Mouse (Mus musculus) heart, adult 2 months (tissue): ENCODE data around the gene Plet1. TPM values are rescaled to one million over a fixed set of nuclear protein-coding genes. Genes with fewer than 3 reads are reported as not detected.

Experiments used
- DNase-seq, 2 experiments: peaks; one replicate each; pipeline ENCODE4 v3.0.0; 2021
- H3K27ac ChIP-seq: fragments of 200-600 bp; 2 replicates; pipeline ENCODE4 v1.8.1; 2022
- H3K27me3 ChIP-seq: fragments of 200-500 bp; 2 replicates; pipeline ENCODE4 v1.6.1; 2012; ENCODE audit warnings: mild to moderate bottlenecking, low read length, inconsistent platforms, mixed read lengths; ENCODE audit not compliant: control insufficient read depth, insufficient read depth
- H3K36me3 ChIP-seq: fragments of 200-500 bp; 2 replicates; pipeline ENCODE4 v1.6.1; 2012; ENCODE audit warnings: low read length, inconsistent platforms; ENCODE audit not compliant: control insufficient read depth, insufficient read depth
- H3K4me1 ChIP-seq: fragments of 200-500 bp; 2 replicates; pipeline ENCODE4 v1.6.1; 2011; ENCODE audit warnings: low read length; ENCODE audit not compliant: control insufficient read depth, insufficient read depth
- H3K4me3 ChIP-seq: fragments of 200-600 bp; 2 replicates; pipeline ENCODE4 v1.8.1; 2022
- H3K79me2 ChIP-seq: fragments of 200-500 bp; replicated peaks from 2 replicates; pipeline ENCODE4 v1.6.1; 2012; ENCODE audit warnings: mild to moderate bottlenecking, inconsistent platforms, low read length, moderate library complexity, mixed read lengths; ENCODE audit not compliant: control insufficient read depth, insufficient read depth
- H3K9ac ChIP-seq: fragments of 200-500 bp; 2 replicates; pipeline ENCODE4 v1.6.1; 2012; ENCODE audit warnings: low read depth, mild to moderate bottlenecking, control low read depth, inconsistent platforms, low read length, mixed read lengths
- CTCF ChIP-seq: fragments of 200-600 bp; IDR thresholded peaks from 2 replicates; pipeline ENCODE4 v1.8.1; 2022; ENCODE audit warnings: antibody characterized with exemption, mild to moderate bottlenecking, moderate library complexity
- EP300 ChIP-seq: fragments of 200-500 bp; IDR thresholded peaks from 2 replicates; pipeline ENCODE4 v1.6.1; 2011; ENCODE audit warnings: low read depth, low read length, control low read depth; ENCODE audit not compliant: insufficient read depth
- POLR2A ChIP-seq: fragments of 200-500 bp; IDR thresholded peaks from 2 replicates; pipeline ENCODE4 v1.6.1; 2011; ENCODE audit warnings: mild to moderate bottlenecking, low read depth, low read length, control low read depth; ENCODE audit not compliant: insufficient read depth
- WGBS: fragments of 180-500 bp; shearing (Covaris S2); methylation state at CpG from one replicate; pipeline ENCODE4 v1.1.7; 2018; 5-methylcytosine and 5-hydroxymethylcytosine counted together
- intact Hi-C: fragments of 180-260 bp; cut with DNase I; formaldehyde crosslinking; loops from one replicate; pipeline ENCODE4 v1.15.1; 2025
- polyA plus RNA-seq: library from polyadenylated mRNA; depleted of rRNA; stranded (reverse); fragments of >200 nt; gene quantifications from 2 replicates; pipeline ENCODE4 v1.2.3, GENCODE M21; 2012
- total RNA-seq, 2 experiments: library from RNA; stranded (reverse); gene quantifications; 2 replicates each; pipeline ENCODE4 v1.2.3; 2021

The Plet1 gene
- total and polyA plus RNA-seq, 3 experiments: 0.82 to 4.0 (median 2.0) TPM

GRCm38 (mm10) chr9:50530890-50531289 is 36.6 kb downstream of the Plet1 start:
- intact Hi-C loops: loop anchor here (5.0 kb wide), 2 partner anchors 199 to 1039 kb away; no protein-coding TSS in a partner anchor
- Histone ChIP-seq H3K27me3 (no peaks in the 10 kb centered on the region), H3K27ac (no peak overlapping the region), H3K4me1 (no peaks in the 10 kb centered on the region; the same call in 1 of the 2 replicates), H3K79me2 (no peaks in the 10 kb centered on the region), H3K36me3 (no peaks in the 10 kb centered on the region), H3K9ac (no peak overlapping the region), H3K4me3 (no peak overlapping the region)
- DNase-seq: no peak
- TF ChIP-seq CTCF (peak; percentile 69), POLR2A (no peak), EP300 (no peak)
- WGBS: 19% methylated on average over 2 of the region's 2 CpGs

- no peaks in the 10 kb centered on the region for H3K4me1 ChIP-seq
- intact Hi-C loops: loop anchor here (5.0 kb wide), 2 partner anchors 201 to 1041 kb away; no protein-coding TSS in a partner anchor
- H3K36me3 ChIP-seq: no peaks in the 10 kb centered on the region
- no peak overlapping the region for H3K27ac ChIP-seq
- WGBS: 66% methylated on average over 11 of the region's 11 CpGs
- no peaks in the 10 kb centered on the region for H3K27me3 ChIP-seq
- TF ChIP-seq CTCF (no peak), POLR2A (no peak), EP300 (no peak)
- H3K79me2 ChIP-seq: no peaks in the 10 kb centered on the region
- peak in 1 of 2 experiments; percentile 44 for DNase-seq
- H3K9ac ChIP-seq: no peak overlapping the region
- no peak overlapping the region for H3K4me3 ChIP-seq
These were observed 39.0 kb downstream of the Plet1 start for GRCm38 (mm10) chr9:50533328-50533727.

DNA sequence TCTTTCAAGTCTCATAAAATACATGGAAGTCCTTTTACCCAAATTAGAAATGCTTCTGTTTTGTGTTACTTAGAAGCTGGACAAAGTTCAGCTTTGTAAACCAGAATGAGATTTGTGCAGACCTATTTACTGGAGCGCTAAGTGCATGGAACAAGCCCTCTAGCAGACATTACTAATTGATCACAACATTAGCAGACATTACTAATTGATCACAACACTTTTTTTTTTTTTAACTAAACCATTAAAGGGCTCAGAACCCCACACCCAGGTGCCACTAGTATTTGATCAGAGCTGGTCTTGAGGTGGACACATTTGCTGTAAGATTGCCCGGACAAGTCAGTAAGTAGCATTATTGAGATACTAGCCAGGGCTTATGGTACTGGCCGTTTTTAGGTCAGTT is 39.5 kb downstream of the Plet1 start:
- TF ChIP-seq POLR2A (no peak), EP300 (no peak), CTCF (no peak)
- Histone ChIP-seq H3K4me3 (no peak overlapping the region), H3K79me2 (no peaks in the 10 kb centered on the region), H3K27ac (no peak overlapping the region), H3K36me3 (no peaks in the 10 kb centered on the region), H3K9ac (no peak overlapping the region), H3K4me1 (no peaks in the 10 kb centered on the region), H3K27me3 (no peaks in the 10 kb centered on the region)
- 64% methylated on average over 3 of the region's 3 CpGs for WGBS
- no peak for DNase-seq
- intact Hi-C loops: loop anchor here (5.0 kb wide), 2 partner anchors 201 to 1041 kb away; no protein-coding TSS in a partner anchor

DNA sequence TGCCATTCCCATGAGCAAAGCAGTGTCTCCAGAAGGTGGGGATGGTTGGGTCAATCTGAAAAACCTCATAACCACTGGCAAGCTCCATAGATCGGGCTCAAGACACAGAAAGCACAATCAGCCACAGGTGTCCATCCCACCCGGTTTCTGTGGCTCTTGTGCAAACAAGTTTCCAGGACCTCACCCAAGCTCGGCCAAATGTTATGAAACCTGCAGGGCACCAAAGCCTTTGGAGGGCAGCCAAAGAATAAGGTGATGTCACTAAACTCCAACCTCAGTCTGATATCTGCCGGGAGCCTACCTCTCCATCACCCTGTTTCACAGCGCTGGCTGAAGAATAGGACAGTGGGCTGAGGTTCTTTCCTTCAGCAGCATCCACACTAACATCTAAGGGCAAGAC is 41.6 kb downstream of the Plet1 start:
- H3K27ac ChIP-seq: no peak overlapping the region
- no peak overlapping the region for H3K9ac ChIP-seq
- H3K36me3 ChIP-seq: no peaks in the 10 kb centered on the region
- 57% methylated on average over 5 of the region's 5 CpGs for WGBS
- TF ChIP-seq EP300 (no peak), CTCF (no peak), POLR2A (no peak)
- DNase-seq: no peak
- intact Hi-C loops: no loop called here
- no peaks in the 10 kb centered on the region for H3K27me3 ChIP-seq
- no peaks in the 10 kb centered on the region for H3K4me1 ChIP-seq
- H3K79me2 ChIP-seq: no peaks in the 10 kb centered on the region
- no peak overlapping the region for H3K4me3 ChIP-seq

DNA sequence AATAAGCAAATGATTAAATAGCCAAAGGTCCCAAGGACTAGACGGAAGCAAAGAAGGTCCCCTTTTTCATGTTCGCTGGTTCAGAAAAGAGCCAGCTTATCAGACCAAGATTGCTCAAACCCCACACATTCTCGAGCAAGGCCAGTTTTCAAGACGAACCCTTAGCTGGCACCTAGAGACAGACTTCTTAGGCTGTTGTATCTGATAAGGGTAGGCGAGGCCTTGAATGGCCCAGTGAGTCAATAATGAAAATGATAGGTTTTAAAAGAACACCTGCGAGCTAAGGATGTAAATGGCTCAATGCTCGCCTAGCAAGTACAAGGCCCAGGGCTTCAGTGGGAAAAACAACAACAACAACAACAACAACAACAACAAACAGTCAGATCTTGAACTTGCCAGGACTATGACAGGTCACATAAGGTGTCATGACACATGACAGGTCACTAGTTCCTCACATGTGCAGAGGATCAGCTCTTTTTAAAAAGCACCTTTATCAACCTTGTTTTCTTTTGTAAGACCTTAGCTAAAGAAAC is 42.3 kb downstream of the Plet1 start:
- Histone ChIP-seq H3K36me3 (no peaks in the 10 kb centered on the region), H3K4me3 (no peak overlapping the region), H3K27ac (no peak overlapping the region), H3K4me1 (no peaks in the 10 kb centered on the region), H3K27me3 (no peaks in the 10 kb centered on the region), H3K79me2 (no peaks in the 10 kb centered on the region), H3K9ac (no peak overlapping the region)
- WGBS: 78% methylated on average over 7 of the region's 7 CpGs
- no peak for TF ChIP-seq POLR2A
- no peak for TF ChIP-seq CTCF
- no peak for TF ChIP-seq EP300
- intact Hi-C loops: no loop called here
- DNase-seq: no peak

DNA sequence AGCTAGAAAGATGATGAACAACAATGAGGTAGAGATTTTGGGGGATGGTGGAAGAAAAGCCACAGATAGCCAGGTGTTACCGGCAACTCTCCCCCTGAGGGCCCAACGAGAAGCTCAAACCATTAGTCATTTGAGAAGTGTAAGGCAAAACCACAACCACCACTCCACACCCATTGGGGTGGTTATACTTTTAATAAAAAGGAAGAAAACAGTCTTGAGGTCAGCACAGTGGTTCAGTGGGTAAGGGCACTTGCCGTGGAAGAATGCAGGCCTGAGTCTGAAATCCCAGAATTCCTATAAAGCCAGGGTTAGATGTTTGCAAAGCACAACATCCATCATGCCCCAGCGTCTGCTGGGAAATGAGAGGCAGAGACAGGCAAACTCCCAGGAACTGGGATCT is 43.0 kb downstream of the Plet1 start:
- no peak overlapping the region for H3K9ac ChIP-seq
- H3K27ac ChIP-seq: no peak overlapping the region
- H3K4me3 ChIP-seq: no peak overlapping the region
- TF ChIP-seq EP300 (no peak), CTCF (no peak), POLR2A (no peak)
- no peaks in the 10 kb centered on the region for H3K79me2 ChIP-seq
- DNase-seq: no peak
- intact Hi-C loops: no loop called here
- no peaks in the 10 kb centered on the region for H3K27me3 ChIP-seq
- H3K36me3 ChIP-seq: no peaks in the 10 kb centered on the region
- WGBS: 80% methylated on average over 4 of the region's 4 CpGs
- no peaks in the 10 kb centered on the region for H3K4me1 ChIP-seq
